Mouse (Mus musculus): ENCODE measurements around the gene Cpsf6.

Cpsf6 gene

DNA sequence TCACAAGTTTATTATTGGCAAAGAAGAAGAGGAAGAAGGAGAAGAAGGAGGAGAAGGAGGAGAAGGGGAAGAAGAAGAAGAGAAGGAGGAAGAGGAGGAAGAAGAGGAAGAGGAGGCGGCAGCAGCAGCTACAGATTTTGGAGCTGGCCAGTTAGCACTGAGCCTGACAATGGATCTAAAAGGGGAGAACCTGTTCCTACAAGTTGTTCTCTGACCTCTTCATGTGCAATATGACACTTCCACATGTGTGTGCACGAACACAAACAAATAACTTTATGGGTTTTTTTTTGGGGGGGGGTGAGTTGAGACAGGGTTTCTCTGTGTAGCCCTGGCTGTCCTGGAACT lies 5.2 kb upstream of the Cpsf6 start:
- DNase-seq (ENCODE audit: low spot score): no peak

DNA sequence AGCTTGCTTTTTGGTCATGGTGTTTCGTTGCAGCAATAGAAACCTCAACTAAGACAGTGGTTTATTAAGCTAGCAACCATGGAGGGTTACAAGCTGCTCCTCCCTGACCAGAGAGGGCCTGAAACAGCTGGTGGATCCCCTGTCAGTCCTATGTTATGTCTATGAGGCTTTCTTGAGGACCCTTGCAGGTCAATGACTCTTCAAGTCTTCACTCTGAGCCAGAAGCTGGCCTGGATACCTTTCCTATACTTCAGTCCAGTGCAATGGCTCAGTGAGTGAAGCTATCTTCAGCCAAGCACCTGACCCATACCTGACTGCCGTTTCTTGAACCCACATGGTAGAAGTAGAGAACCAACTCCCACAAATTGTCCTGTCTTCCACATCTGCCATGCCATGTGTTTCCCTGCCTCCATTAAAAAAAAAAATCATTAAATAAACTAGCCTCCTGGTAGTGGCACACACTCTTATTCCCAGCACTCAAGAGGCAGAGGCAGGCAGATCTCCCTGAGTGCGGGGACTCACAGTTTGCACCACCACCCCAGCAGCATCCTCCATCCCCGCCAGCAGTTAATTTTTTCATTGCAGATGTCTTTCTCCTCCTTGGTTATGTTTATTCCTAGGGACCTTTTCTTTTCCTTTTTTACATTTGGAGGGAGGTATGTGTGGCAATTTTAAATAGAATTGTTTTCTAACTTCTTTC lies 4.7 kb upstream of the Cpsf6 start:
- no peak for DNase-seq (ENCODE audit: low spot score)

- no peak for DNase-seq (ENCODE audit: low spot score)
Measured at GRCm38 (mm10) chr10:117383941-117384340, 4.1 kb upstream of the Cpsf6 start.

DNA sequence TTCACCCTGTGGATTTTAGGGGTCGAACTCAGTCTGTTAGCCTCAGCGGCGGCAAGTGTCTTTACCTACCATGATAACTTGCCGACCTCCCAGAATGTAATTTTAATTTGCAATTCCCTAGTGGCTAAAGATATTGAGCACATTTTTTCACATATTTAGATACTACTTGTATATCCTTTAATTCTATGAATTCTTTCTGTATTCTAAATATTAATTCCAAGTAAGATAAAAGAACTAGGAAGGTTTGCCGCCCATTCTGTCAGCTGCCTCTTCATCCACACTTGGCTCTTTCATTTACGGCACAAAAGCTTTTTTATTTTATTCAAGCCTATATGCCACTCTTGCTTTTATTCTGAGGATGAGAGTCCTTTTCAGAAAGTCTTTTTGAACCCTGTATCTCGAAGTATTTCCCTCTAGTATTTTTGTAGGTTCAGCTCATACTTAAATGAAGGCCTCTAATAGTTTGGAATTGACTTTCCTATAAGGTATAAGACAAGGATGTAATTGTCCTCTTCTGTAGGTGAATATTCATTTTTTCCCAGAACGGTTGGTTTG lies 3.3 kb upstream of the Cpsf6 start:
- no peak for DNase-seq (ENCODE audit: low spot score)

- DNase-seq (ENCODE audit: low spot score): no peak
Measured at GRCm38 (mm10) chr10:117382146-117382545, 2.3 kb upstream of the Cpsf6 start.

DNA sequence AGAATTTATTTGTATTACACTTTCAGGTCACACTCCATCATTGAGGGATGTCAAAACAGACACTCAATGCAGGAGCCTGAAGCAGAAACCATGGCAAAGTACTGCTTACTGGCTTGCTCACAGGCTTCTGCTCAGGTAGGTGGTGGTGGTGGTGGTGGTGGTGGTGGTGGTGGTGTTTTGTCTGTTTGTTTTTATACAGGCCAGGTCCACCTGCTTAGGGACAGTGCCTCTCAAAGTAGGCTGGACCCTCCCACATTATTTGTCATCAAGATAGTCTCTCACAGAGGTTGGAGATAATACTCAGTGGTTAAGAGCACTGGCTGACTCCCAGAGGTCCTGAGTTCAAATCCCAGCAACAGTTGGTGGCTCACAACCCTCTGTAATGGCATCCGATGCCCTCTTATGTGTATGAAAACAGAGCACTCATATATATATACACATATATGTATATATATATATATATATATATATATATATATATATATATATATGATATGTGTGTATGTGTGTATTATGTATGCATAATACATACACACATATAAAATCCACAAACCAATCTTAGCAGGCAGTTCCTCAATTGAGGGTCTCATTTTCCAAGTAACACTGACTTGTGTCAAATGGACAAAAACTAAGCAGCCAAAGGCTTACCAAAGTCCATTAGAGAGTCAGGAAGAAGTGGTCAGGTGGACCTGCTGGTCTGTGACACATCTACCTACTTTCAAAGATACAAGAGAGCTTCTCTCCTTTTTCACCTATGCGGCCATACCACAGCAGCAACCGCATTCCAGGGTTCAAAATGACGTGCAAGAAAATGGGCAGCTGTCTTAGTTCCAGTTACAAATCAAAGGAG lies 1.1 kb upstream of the Cpsf6 start:
- DNase-seq (ENCODE audit: low spot score): no peak

GRCm38 (mm10) chr10:117379441-117379840 lies 374 bp downstream of the Cpsf6 start:
- DNase-seq (ENCODE audit: low spot score): no peak

DNA sequence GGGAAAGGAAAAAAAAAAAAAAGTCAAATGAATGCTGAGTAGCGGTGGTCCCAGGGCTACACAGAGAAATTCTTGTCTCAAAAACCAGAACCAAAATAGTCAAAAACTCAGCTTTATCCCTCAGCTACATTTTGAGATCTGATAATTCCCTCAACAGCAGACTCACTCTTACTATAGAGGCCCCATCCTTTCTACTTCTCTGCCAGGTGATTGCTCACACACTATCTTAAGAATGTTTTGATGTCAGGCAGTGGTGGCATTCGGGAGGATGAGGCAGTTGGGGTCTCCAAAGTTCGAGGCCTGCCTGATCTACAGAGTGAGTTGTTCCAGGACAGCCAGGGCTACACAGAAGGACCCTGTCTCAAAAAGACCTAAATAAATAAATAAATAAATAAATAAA lies 1.2 kb downstream of the Cpsf6 start:
- no peak for DNase-seq (ENCODE audit: low spot score)

- no peak for DNase-seq (ENCODE audit: low spot score)
Measured at GRCm38 (mm10) chr10:117378291-117378555, 1.6 kb downstream of the Cpsf6 start.

GRCm38 (mm10) chr10:117377431-117378290 lies 2.2 kb downstream of the Cpsf6 start:
- DNase-seq (ENCODE audit: low spot score): no peak

GRCm38 (mm10) chr10:117376580-117377189 lies 3.1 kb downstream of the Cpsf6 start:
- peak; percentile 91 for DNase-seq (ENCODE audit: low spot score)

DNA sequence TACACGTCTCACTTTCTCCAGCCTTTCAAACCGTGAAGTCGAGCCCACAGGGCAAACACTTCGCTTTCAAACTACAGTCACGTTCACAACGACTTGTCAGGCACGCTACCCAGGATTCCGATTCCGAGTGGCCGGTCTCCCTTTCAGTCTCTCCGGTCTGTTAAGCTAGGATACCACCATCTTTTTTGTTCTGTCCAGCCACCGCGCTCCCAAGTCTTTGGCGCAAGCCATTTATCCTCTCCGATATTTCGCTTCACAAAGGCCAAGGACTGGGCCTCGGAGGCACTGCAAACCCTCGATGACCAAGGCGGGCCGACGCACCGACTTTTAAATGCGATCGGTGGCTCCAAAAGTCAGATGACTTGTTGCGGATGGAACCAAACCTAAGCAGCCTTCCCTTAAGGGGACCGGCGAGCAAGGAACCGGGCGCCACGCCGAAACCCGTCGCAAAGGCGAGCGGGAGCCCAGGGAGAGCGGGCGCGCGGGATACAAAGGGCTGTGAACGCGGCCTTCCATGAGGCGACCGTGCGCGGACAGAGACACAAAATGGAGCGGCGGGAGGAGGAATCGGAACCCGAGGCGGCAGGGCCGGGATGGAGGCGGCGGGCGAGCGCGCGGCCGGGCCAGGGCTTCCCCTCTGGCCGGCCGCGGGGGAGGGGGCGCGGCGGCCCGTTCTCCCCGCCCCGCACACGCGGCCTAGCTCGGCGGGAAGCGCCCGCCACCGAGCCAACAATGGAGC lies 3.8 kb downstream of the Cpsf6 start:
- DNase-seq (ENCODE audit: low spot score): peak; percentile 11

DNA sequence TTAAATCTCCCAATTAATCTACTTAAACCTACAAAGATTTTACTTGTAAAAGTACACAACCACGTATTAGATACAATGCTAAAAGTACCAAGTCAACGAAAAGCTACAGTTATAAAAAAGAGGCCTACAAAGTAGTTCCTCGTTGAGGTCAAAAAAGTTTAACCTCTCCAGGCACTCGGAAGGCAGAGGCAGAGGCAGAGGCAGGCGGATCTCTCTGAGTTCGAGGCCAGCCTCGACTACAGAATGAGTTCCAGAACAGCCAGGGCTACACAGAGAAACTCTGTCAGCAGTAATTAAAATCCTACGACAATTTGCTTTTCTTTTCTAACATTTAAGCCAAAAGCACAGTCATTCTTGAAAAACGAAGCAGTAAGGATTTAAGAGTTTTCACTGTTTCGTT lies 4.7 kb downstream of the Cpsf6 start:
- no peak for DNase-seq (ENCODE audit: low spot score)

GRCm38 (mm10) chr10:117363106-117363505 lies 16.7 kb downstream of the Cpsf6 start:
- no peak for DNase-seq (ENCODE audit: low spot score)

DNA sequence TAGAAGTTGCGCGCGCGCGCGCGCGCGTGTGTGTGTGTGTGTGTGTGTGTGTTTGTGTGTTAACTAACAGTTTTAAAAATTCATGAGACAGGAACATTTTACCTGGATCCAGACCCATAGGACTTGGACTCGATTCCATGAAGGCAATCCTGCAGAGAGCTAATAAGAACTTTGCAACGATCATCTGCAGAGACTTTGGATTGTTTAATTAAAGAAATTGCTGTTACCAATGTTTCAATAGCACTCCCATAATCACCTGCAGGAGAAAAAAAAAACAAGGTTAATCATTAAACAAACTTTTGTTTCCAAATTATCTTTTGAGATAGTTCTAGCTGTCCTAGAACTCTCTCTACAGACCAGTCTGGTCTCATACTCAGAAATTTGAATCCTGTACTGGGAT lies 20.9 kb downstream of the Cpsf6 start:
- no peak for DNase-seq (ENCODE audit: low spot score)

DNA sequence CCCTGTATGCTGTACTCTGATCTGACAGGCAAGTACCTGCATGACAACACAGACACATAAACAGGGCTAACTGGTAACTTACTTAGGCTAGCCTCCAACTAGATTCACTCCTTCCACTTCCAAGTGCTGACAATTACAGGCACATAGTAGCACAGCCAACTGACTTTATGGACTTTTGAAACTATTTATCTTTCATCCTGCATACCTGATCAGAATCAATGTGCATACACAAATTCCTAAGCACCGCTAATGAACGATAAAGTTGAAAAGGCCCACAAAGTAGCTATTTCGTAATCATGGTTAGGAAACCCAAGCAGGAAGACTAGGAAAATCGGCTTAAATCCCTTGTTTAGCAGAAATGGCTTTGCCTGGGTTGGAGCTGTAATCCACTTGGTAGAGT lies 36.8 kb downstream of the Cpsf6 start:
- DNase-seq (ENCODE audit: low spot score): no peak

DNA sequence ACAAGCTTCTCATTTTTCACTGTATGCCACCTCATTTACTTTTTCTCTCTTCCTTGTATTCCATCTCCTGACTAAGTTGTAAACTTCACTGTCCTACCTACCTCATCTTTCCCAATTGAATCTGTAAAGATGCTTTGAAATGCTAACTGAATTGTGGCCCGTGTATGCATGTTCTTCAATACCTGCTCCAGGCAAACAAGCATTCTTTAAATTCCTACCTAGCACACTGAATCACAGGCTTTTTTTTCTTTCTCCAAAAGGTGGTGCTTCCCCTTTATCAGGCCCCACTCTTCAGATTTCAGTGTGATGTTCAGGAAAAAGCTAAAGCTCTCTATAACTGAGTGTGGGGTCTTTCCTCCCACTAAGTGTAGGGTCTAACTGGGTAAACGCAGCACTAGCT lies 37.4 kb downstream of the Cpsf6 start:
- DNase-seq (ENCODE audit: low spot score): no peak

DNA sequence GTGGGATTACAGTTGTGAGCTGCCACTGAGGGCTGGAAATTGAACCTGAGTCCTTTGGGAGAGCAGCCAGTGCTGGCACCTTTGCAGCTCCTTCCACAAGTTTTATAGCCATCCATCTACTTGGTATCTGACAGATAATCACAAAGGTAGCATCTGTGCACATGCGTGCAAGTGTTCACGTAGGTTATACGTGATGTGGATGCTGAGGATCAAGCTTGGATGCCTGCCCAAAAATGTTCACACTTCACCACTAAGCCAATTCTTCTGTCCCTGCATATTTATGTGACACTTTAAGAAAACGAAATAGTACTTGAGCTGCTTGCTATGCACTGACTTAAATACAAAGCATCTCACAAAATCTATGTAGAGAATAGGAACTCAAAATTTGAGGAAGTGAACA lies 38.8 kb downstream of the Cpsf6 start:
- no peak for DNase-seq (ENCODE audit: low spot score)

GRCm38 (mm10) chr10:117339241-117339640 lies 40.6 kb downstream of the Cpsf6 start:
- DNase-seq (ENCODE audit: low spot score): no peak

GRCm38 (mm10) chr10:117337946-117338345 lies 41.9 kb downstream of the Cpsf6 start:
- DNase-seq (ENCODE audit: low spot score): no peak

DNA sequence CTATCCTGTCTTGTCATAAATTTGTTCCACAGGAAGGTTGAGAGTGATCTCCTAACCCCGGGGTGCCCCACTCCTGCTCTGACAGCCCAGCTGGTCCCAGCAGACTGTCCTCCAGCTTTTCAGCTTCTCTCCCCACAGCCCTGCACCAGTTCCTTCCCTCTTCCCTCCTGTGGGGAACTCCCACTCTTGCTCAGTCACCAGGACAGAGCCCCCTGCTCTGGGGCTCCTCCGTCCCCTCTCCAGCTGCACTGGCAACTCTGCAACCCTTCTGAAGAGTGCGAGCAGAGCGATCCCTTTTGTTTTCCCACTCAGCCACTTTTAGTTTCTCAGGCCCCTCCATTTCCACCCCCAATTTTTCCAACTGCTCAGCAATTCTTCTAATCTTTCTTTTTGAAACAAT lies 44.2 kb downstream of the Cpsf6 start:
- no peak for DNase-seq (ENCODE audit: low spot score)

DNA sequence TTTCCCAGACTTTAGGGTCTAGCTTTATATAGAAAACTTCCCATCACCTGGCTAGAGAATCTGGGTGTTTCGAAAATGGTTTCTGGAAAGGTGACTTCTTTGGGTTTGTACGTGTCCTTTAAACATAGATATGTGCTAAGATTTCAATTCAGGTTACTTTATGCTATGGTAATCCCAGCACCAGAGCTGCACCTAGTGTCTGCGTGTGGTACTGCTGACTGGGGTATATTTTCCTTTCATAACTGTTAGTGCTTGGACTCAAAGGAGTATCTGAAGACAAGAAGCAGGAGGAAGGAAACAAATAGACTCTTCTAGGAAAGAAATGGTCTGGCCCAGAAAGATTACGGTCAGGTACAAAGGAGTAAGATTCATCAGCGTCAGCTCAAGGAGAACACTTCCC lies 49.3 kb downstream of the Cpsf6 start:
- no peak for DNase-seq (ENCODE audit: low spot score)

Data from ovary, adult 18-20 months (tissue).